Mouse (Mus musculus) CD4-positive helper T cell, adult 2 months (primary cell): Measurements from ENCODE around the gene Tifa.

Source experiments
- DNase-seq: peaks from one replicate; pipeline ENCODE4 v3.0.0-alpha.2; 2012; ENCODE audit warnings: low read depth, missing footprints, low spot score

The Tifa gene

GRCm38 (mm10) chr3:127862479-127862878, 72.9 kb downstream of the Tifa start:
- no peak for DNase-seq

- no peak for DNase-seq
Observed at GRCm38 (mm10) chr3:127863571-127863970, 74.0 kb downstream of the Tifa start.

- no peak for DNase-seq
Observed at GRCm38 (mm10) chr3:127864242-127864641, 74.6 kb downstream of the Tifa start.

- no peak for DNase-seq
Observed at GRCm38 (mm10) chr3:127868046-127868758, 78.6 kb downstream of the Tifa start.

- no peak for DNase-seq
Observed at GRCm38 (mm10) chr3:127868880-127869279, 79.3 kb downstream of the Tifa start.

GRCm38 (mm10) chr3:127871575-127871974, 82.0 kb downstream of the Tifa start:
- DNase-seq, result no peak

- no peak for DNase-seq
Observed at GRCm38 (mm10) chr3:127874254-127874883, 84.8 kb downstream of the Tifa start.

GRCm38 (mm10) chr3:127875059-127875458, 85.5 kb downstream of the Tifa start:
- DNase-seq, result no peak

- DNase-seq, result peak; percentile 39
Observed at GRCm38 (mm10) chr3:127875509-127875908, 85.9 kb downstream of the Tifa start.

GRCm38 (mm10) chr3:127879968-127880367, 90.4 kb downstream of the Tifa start:
- DNase-seq, result no peak

- DNase-seq, result no peak
Observed at GRCm38 (mm10) chr3:127881684-127882083, 92.1 kb downstream of the Tifa start.
